9 mouse cellular contexts compared by ENCODE assay signal in genomic region chr9:21767896-21768295, GRCm38 (mm10). TPM values are rescaled to one million over a fixed set of nuclear protein-coding genes. Genes with fewer than 3 reads are reported as not detected.
DNase-seq lines count a peak whose midpoint lies in the region; ATAC-seq and TF ChIP-seq lines count a peak whose summit lies in the region.
"Had no signal": no experiment of that assay in that cellular context is flagged by ENCODE, and none has a peak within 500 bp of the region (broad histone marks: within the 10 kb centered on the region; RNA-seq: fewer than 3 reads in every experiment).

No protein-coding gene starts in this region.

- no peak overlapping the region for H3K4me2 ChIP-seq in kidney, embryonic 15.5 days
- H3K4me2 ChIP-seq in heart, embryonic 11.5 days = no peak overlapping the region

- DNase-seq in kidney, adult 11 months = no peak
- DNase-seq in cerebellum, adult 9-11 months = peak; percentile 88
- peak; percentile 69 to 77 for DNase-seq in kidney, postnatal 4 days
- DNase-seq in right cerebral cortex, postnatal 4 days = no peak
- no peak for DNase-seq in left cerebral cortex, adult 2 months (ENCODE audit: extremely low spot score in 1 of 2, low spot score in 2 of 2)
- no peak for DNase-seq in left cerebral cortex, adult 8-10 months (ENCODE audit: low spot score in 2 of 2)

- 62% methylated on average over 11 of the region's 11 CpGs for WGBS in kidney, embryonic 15.5 days
- WGBS in heart, embryonic 11.5 days (ENCODE audit: insufficient replicate concordance) = 55% methylated on average over 11 of the region's 11 CpGs

- H3K36me3 ChIP-seq in kidney, embryonic 15.5 days = peaks cover 63% of the 10 kb centered on the region
- H3K36me3 ChIP-seq in heart, embryonic 11.5 days (ENCODE audit: control insufficient read depth, insufficient read depth, low read length) = peaks cover 23% of the 10 kb centered on the region
- H3K36me3 ChIP-seq: G1E had no signal

- no peak overlapping the region for H3K4me3 ChIP-seq in kidney, embryonic 15.5 days (replicated peaks)
- H3K4me3 ChIP-seq in heart, embryonic 11.5 days (ENCODE audit: low read depth, low read length) = no peak overlapping the region
- no peak overlapping the region for H3K4me3 ChIP-seq in left cerebral cortex, adult 2 months

- H3K27me3 ChIP-seq in kidney, embryonic 15.5 days = no peaks in the 10 kb centered on the region
- H3K27me3 ChIP-seq in heart, embryonic 11.5 days (ENCODE audit: control insufficient read depth, insufficient read depth, low read length) = no peaks in the 10 kb centered on the region

- TF ChIP-seq CTCF in left cerebral cortex, adult 2 months (IDR thresholded peaks at IDR 0.05) = no peak

- ATAC-seq in kidney, embryonic 15.5 days (replicated peaks; ENCODE audit: low FRiP score) = peak; percentile 63; the same call in 1 of the 2 replicates
- no peak for ATAC-seq in heart, embryonic 11.5 days (replicated peaks; ENCODE audit: insufficient number of reproducible peaks, low FRiP score, low TSS enrichment)

- H3K9ac ChIP-seq in kidney, embryonic 15.5 days = no peak overlapping the region
- no peak overlapping the region for H3K9ac ChIP-seq in heart, embryonic 11.5 days (ENCODE audit: low read depth, low read length)

- intact Hi-C loops in left cerebral cortex, adult 2 months (cut with DNase I) = no loop called here

- H3K27ac ChIP-seq in kidney, embryonic 15.5 days = peak overlapping the region; percentile 68
- H3K27ac ChIP-seq in heart, embryonic 11.5 days (ENCODE audit: low read depth, low read length) = peak overlapping the region; percentile 72; the same call in 1 of the 2 replicates
- H3K27ac ChIP-seq in left cerebral cortex, adult 2 months = no peak overlapping the region

- H3K4me1 ChIP-seq in kidney, embryonic 15.5 days = peaks cover 17% of the 10 kb centered on the region
- peaks cover 27% of the 10 kb centered on the region for H3K4me1 ChIP-seq in heart, embryonic 11.5 days (ENCODE audit: control insufficient read depth, insufficient read depth, low read length)

- no peaks in the 10 kb centered on the region for H3K9me3 ChIP-seq in kidney, embryonic 15.5 days (replicated peaks)
- H3K9me3 ChIP-seq in heart, embryonic 11.5 days (replicated peaks; ENCODE audit: control insufficient read depth, low read length) = no peaks in the 10 kb centered on the region
- H3K9me3 ChIP-seq: G1E had no signal

RNA-seq across cellular contexts. Expression of gene Spc24, which starts 7.8 kb away (rescaled TPM):
- polyA plus RNA-seq in kidney, embryonic 15.5 days (2015; fragmentation: Nextera tagmentation; extraction: Ambion mirVana) = 126 and 135 TPM in 2 replicates
- polyA plus RNA-seq in heart, embryonic 11.5 days (2014; fragmentation: Nextera tagmentation; extraction: Ambion mirVana) = 90.5 and 103 TPM in 2 replicates
- total RNA-seq in left cerebral cortex, adult 2 months (2021) = 1 to 10 TPM; 1.7 to 2.4 TPM
- 1 to 10 TPM; 2.0 to 2.5 (median 2.2) TPM for total RNA-seq in left cerebral cortex, adult 8-10 months (2022)

RNA-seq across cellular contexts. Expression of gene Kank2, which starts 30.6 kb away (rescaled TPM):
- 18.7 and 23.2 TPM in 2 replicates for polyA plus RNA-seq in kidney, embryonic 15.5 days (2015; fragmentation: Nextera tagmentation; extraction: Ambion mirVana)
- polyA plus RNA-seq in heart, embryonic 11.5 days (2014; fragmentation: Nextera tagmentation; extraction: Ambion mirVana) = 8.9 and 9.0 TPM in 2 replicates
- 1 to 10 TPM; 8.5 to 8.8 TPM for total RNA-seq in left cerebral cortex, adult 2 months (2021)
- 10 to 100 TPM in 1 of 4 experiments, 1 to 10 TPM in 3; 9.1 to 10.9 (median 9.6) TPM for total RNA-seq in left cerebral cortex, adult 8-10 months (2022)
- polyA plus RNA-seq: G1E had no signal

RNA-seq across cellular contexts. Expression of gene Ldlr, which starts 44.6 kb away (rescaled TPM):
- 28.9 and 34.9 TPM in 2 replicates for polyA plus RNA-seq in kidney, embryonic 15.5 days (2015; fragmentation: Nextera tagmentation; extraction: Ambion mirVana)
- 11.1 and 16.0 TPM in 2 replicates for polyA plus RNA-seq in heart, embryonic 11.5 days (2014; fragmentation: Nextera tagmentation; extraction: Ambion mirVana)
- 10 to 100 TPM; 15.8 to 17.7 TPM for total RNA-seq in left cerebral cortex, adult 2 months (2021)
- 10 to 100 TPM; 23.7 to 32.4 (median 28.6) TPM for total RNA-seq in left cerebral cortex, adult 8-10 months (2022)

Comparison
In these comparisons a context has a peak if more than half of its experiments do, and no peak if none do; other contexts are left out.
1. DNase-seq: peak in cerebellum, adult 9-11 months (single experiment) and kidney, postnatal 4 days (2 of 2); none in kidney, adult 11 months (single experiment), right cerebral cortex, postnatal 4 days (single experiment), left cerebral cortex, adult 2 months (0 of 2) and left cerebral cortex, adult 8-10 months (0 of 2).